Mouse (Mus musculus): ENCODE measurements around the gene A630089N07Rik. TPM values are rescaled to one million over a fixed set of nuclear protein-coding genes. Genes with fewer than 3 reads are reported as not detected.

A630089N07Rik gene
- total and polyA plus RNA-seq, 3 experiments = 23.5 to 27.2 (median 26.0) TPM

- Histone ChIP-seq H3K27me3 (replicated peaks) (no peaks in the 10 kb centered on the region), H3K4me3 (replicated peaks in 1 of 3; ENCODE audit: low read depth in 2 of 3, low read length in 2 of 3, poor library complexity in 1 of 3) (no peak overlapping the region), H3K9ac (ENCODE audit: insufficient read depth, low read depth) (no peak overlapping the region), H3K79me2 (replicated peaks; ENCODE audit: control insufficient read depth, extremely low read depth, insufficient read depth, poor library complexity, severe bottlenecking) (peaks cover 17% of the 10 kb centered on the region), H3K27ac (ENCODE audit: insufficient read depth, low read depth) (no peak overlapping the region), H3K36me3 (replicated peaks in 1 of 2; ENCODE audit: control insufficient read depth in 1 of 2, insufficient read depth in 1 of 2, low read length in 1 of 2) (peaks cover 22 to 39% of the 10 kb centered on the region in 2 experiments), H3K4me2 (ENCODE audit: insufficient read depth, low read depth, poor library complexity, severe bottlenecking) (no peak overlapping the region), H3K4me1 (ENCODE audit: control insufficient read depth in 1 of 2, insufficient read depth in 2 of 2) (peaks cover 6 to 54% of the 10 kb centered on the region in 2 experiments), H3K9me3 (replicated peaks; ENCODE audit: low read length) (no peaks in the 10 kb centered on the region)
- in situ Hi-C loops (cut with MboI; ENCODE audit: low pct_ligation_motif_present, low pct_unique_long_range_greater_than_20kb, low sequenced_read_pairs) (no loop called here), dilution Hi-C loops (cut with MboI; ENCODE audit: extremely low pct_ligation_motif_present, extremely low pct_unique_long_range_greater_than_20kb, low sequenced_read_pairs) (no loop called here)
- TF ChIP-seq TCF12 (IDR thresholded peaks at IDR 0.05; ENCODE audit: low read depth, low read length) (no peak), MAX (IDR thresholded peaks at IDR 0.05; ENCODE audit: low read length) (no peak), JUN (IDR thresholded peaks at IDR 0.05; ENCODE audit: insufficient read depth, low read depth, low read length) (no peak), TBP (conservative IDR thresholded peaks at IDR 0.05; ENCODE audit: low read depth, low read length) (no peak), USF2 (conservative IDR thresholded peaks at IDR 0.05; ENCODE audit: low read depth, low read length) (no peak), ETS1 (conservative IDR thresholded peaks at IDR 0.05; ENCODE audit: low read depth, low read length) (no peak), MEF2A (IDR thresholded peaks at IDR 0.05; ENCODE audit: borderline replicate concordance, low read depth, low read length) (no peak)
- no peak for DNase-seq (ENCODE audit: extremely low read depth)
These were observed 121.9 kb downstream of the A630089N07Rik start for GRCm38 (mm10) chr16:97960348-97960747.

- H3K4me1 ChIP-seq (ENCODE audit: control insufficient read depth in 1 of 2, insufficient read depth in 2 of 2) = peaks cover 6 to 48% of the 10 kb centered on the region in 2 experiments
- no peak overlapping the region for H3K27ac ChIP-seq (ENCODE audit: insufficient read depth, low read depth)
- TF ChIP-seq USF1 (IDR thresholded peaks at IDR 0.05; ENCODE audit: low read depth, low read length) (no peak), EP300 (IDR thresholded peaks at IDR 0.05; ENCODE audit: low read length) (no peak), CTCF (conservative IDR thresholded peaks at IDR 0.05 in 1 of 2, IDR thresholded peaks at IDR 0.05 in 1 of 2; ENCODE audit: low read depth in 2 of 2, low read length in 2 of 2) (no peak), NRF1 (IDR thresholded peaks at IDR 0.05; ENCODE audit: low read depth, low read length) (no peak), ETS1 (conservative IDR thresholded peaks at IDR 0.05; ENCODE audit: low read depth, low read length) (no peak), CHD2 (IDR thresholded peaks at IDR 0.05; ENCODE audit: low read length) (no peak), MEF2A (IDR thresholded peaks at IDR 0.05; ENCODE audit: borderline replicate concordance, low read depth, low read length) (no peak), JUN (IDR thresholded peaks at IDR 0.05; ENCODE audit: insufficient read depth, low read depth, low read length) (no peak), POLR2AphosphoS2 (IDR thresholded peaks at IDR 0.05; ENCODE audit: low read depth, low read length) (no peak), NELFE (IDR thresholded peaks at IDR 0.05; ENCODE audit: low read depth, low read length) (no peak), BHLHE40 (IDR thresholded peaks at IDR 0.05; ENCODE audit: low read depth, low read length) (no peak), E2F4 (IDR thresholded peaks at IDR 0.05; ENCODE audit: insufficient replicate concordance, low read depth, low read length) (no peak), KAT2A (IDR thresholded peaks at IDR 0.05; ENCODE audit: insufficient replicate concordance, low read length) (no peak), MAFK (IDR thresholded peaks at IDR 0.05; ENCODE audit: insufficient replicate concordance, low read length) (no peak), UBTF (IDR thresholded peaks at IDR 0.05; ENCODE audit: low read depth, low read length) (no peak)
- no peak overlapping the region for H3K9ac ChIP-seq (ENCODE audit: insufficient read depth, low read depth)
- dilution Hi-C loops (cut with MboI; ENCODE audit: extremely low pct_ligation_motif_present, extremely low pct_unique_long_range_greater_than_20kb, low sequenced_read_pairs) = no loop called here
- no peak for DNase-seq (ENCODE audit: extremely low read depth)
- no peak overlapping the region for H3K4me3 ChIP-seq (replicated peaks in 1 of 3; ENCODE audit: low read depth in 2 of 3, low read length in 2 of 3, poor library complexity in 1 of 3)
- in situ Hi-C loops (cut with MboI; ENCODE audit: low pct_ligation_motif_present, low pct_unique_long_range_greater_than_20kb, low sequenced_read_pairs) = no loop called here
- peaks cover 17% of the 10 kb centered on the region for H3K79me2 ChIP-seq (replicated peaks; ENCODE audit: control insufficient read depth, extremely low read depth, insufficient read depth, poor library complexity, severe bottlenecking)
- H3K36me3 ChIP-seq (replicated peaks in 1 of 2; ENCODE audit: control insufficient read depth in 1 of 2, insufficient read depth in 1 of 2, low read length in 1 of 2) = peaks cover 27 to 57% of the 10 kb centered on the region in 2 experiments
- no peak overlapping the region for H3K4me2 ChIP-seq (ENCODE audit: insufficient read depth, low read depth, poor library complexity, severe bottlenecking)
- no peaks in the 10 kb centered on the region for H3K9me3 ChIP-seq (replicated peaks; ENCODE audit: low read length)
- H3K27me3 ChIP-seq (replicated peaks) = no peaks in the 10 kb centered on the region
These were observed 123.8 kb downstream of the A630089N07Rik start for GRCm38 (mm10) chr16:97958401-97958973.

Data from CH12.LX (cell line).